12 mouse cellular contexts compared by ENCODE assay signal in genomic region chr5:100121170-100121569, GRCm38 (mm10). TPM values are rescaled to one million over a fixed set of nuclear protein-coding genes. Genes with fewer than 3 reads are reported as not detected.
DNase-seq lines count a peak whose midpoint lies in the region; ATAC-seq and TF ChIP-seq lines count a peak whose summit lies in the region.
"Had no signal": no experiment of that assay in that cellular context is flagged by ENCODE, and none has a peak within 500 bp of the region (broad histone marks: within the 10 kb centered on the region; RNA-seq: fewer than 3 reads in every experiment).

No protein-coding gene starts in this region.

- no peaks in the 10 kb centered on the region for H3K9me3 ChIP-seq in lung, embryonic 14.5 days (ENCODE audit: low read depth, low read length)
- H3K9me3 ChIP-seq in forebrain, postnatal 0 days (ENCODE audit: low read length) = no peaks in the 10 kb centered on the region
- H3K9me3 ChIP-seq in limb, embryonic 14.5 days (ENCODE audit: control insufficient read depth, low read length) = no peaks in the 10 kb centered on the region
- no peaks in the 10 kb centered on the region for H3K9me3 ChIP-seq in stomach, embryonic 15.5 days
- H3K9me3 ChIP-seq: liver, embryonic 13.5 days had no signal

- no peak for DNase-seq in lung, embryonic 14.5 days
- no peak for DNase-seq in lung, adult 2 months
- no peak for DNase-seq in forebrain, postnatal 0 days
- no peak for DNase-seq in limb, embryonic 14.5 days (ENCODE audit: low spot score)
- no peak for DNase-seq in thymus, adult 2 months
- DNase-seq in embryo, embryonic 9.5 days (ENCODE audit: extremely low spot score) = no peak
- DNase-seq: cerebellum, adult 8-10 months; kidney, adult 2 months; liver, embryonic 13.5 days; right cerebral cortex, postnatal 4 days had no signal

- H3K36me3 ChIP-seq in lung, embryonic 14.5 days (ENCODE audit: insufficient read depth) = no peaks in the 10 kb centered on the region
- no peaks in the 10 kb centered on the region for H3K36me3 ChIP-seq in forebrain, postnatal 0 days (ENCODE audit: insufficient read depth)
- H3K36me3 ChIP-seq in limb, embryonic 14.5 days (ENCODE audit: control insufficient read depth, insufficient read depth, low read length) = no peaks in the 10 kb centered on the region
- no peaks in the 10 kb centered on the region for H3K36me3 ChIP-seq in stomach, embryonic 15.5 days
- H3K36me3 ChIP-seq in thymus, adult 2 months (ENCODE audit: control insufficient read depth, insufficient read depth, low read length) = no peaks in the 10 kb centered on the region
- H3K36me3 ChIP-seq: G1E; liver, embryonic 13.5 days had no signal

- H3K9ac ChIP-seq in lung, embryonic 14.5 days = no peak overlapping the region
- H3K9ac ChIP-seq in forebrain, postnatal 0 days = peak overlapping the region; percentile 51
- H3K9ac ChIP-seq in limb, embryonic 14.5 days (ENCODE audit: low read depth, low read length, severe bottlenecking) = no peak overlapping the region
- H3K9ac ChIP-seq in stomach, embryonic 15.5 days = no peak overlapping the region
- H3K9ac ChIP-seq: liver, embryonic 13.5 days had no signal

- no peak for TF ChIP-seq CTCF in lung, embryonic 14.5 days (IDR thresholded peaks at IDR 0.05; ENCODE audit: low read depth)
- TF ChIP-seq CTCF in lung, adult 2 months (IDR thresholded peaks at IDR 0.05; ENCODE audit: insufficient read depth, low read length) = no peak
- no peak for TF ChIP-seq CTCF in forebrain, postnatal 0 days (IDR thresholded peaks at IDR 0.05; ENCODE audit: low read depth)
- TF ChIP-seq CTCF in thymus, adult 2 months (IDR thresholded peaks at IDR 0.05; ENCODE audit: borderline replicate concordance, control insufficient read depth, extremely low read depth, insufficient read depth, low read length, poor library complexity) = no peak

- WGBS in lung, embryonic 14.5 days = 42% methylated on average over 7 of the region's 7 CpGs
- 40% methylated on average over 7 of the region's 7 CpGs for WGBS in lung, adult 2 months
- 32% methylated on average over 7 of the region's 7 CpGs for WGBS in forebrain, postnatal 0 days
- WGBS in limb, embryonic 14.5 days = 53% methylated on average over 7 of the region's 7 CpGs
- WGBS in stomach, embryonic 15.5 days = 46% methylated on average over 7 of the region's 7 CpGs
- 67% methylated on average over 7 of the region's 7 CpGs for WGBS in thymus, adult 2 months

- H3K4me1 ChIP-seq in lung, embryonic 14.5 days (ENCODE audit: insufficient read depth) = peaks cover 8% of the 10 kb centered on the region; the same call in 1 of the 2 replicates
- H3K4me1 ChIP-seq in lung, adult 2 months (ENCODE audit: control insufficient read depth, insufficient read depth, low read length) = no peaks in the 10 kb centered on the region
- H3K4me1 ChIP-seq in forebrain, postnatal 0 days (ENCODE audit: insufficient read depth) = no peaks in the 10 kb centered on the region
- H3K4me1 ChIP-seq in limb, embryonic 14.5 days (ENCODE audit: control insufficient read depth, insufficient read depth, low read length) = peaks cover 8% of the 10 kb centered on the region; the same call in 1 of the 2 replicates
- 0 out of 2 replicates have a peak, but pooled peaks cover 4% of the 10 kb centered on the region for H3K4me1 ChIP-seq in stomach, embryonic 15.5 days
- no peaks in the 10 kb centered on the region for H3K4me1 ChIP-seq in thymus, adult 2 months (replicated peaks; ENCODE audit: control insufficient read depth, insufficient read depth, low read length)

- peaks cover 14% of the 10 kb centered on the region for H3K27me3 ChIP-seq in lung, embryonic 14.5 days (ENCODE audit: insufficient read depth, low read length)
- H3K27me3 ChIP-seq in forebrain, postnatal 0 days (ENCODE audit: insufficient read depth, low read length) = no peaks in the 10 kb centered on the region
- H3K27me3 ChIP-seq in limb, embryonic 14.5 days (ENCODE audit: control insufficient read depth, insufficient read depth, low read length) = peaks cover 7% of the 10 kb centered on the region; the same call in 1 of the 2 replicates
- H3K27me3 ChIP-seq in stomach, embryonic 15.5 days (replicated peaks) = no peaks in the 10 kb centered on the region
- no peaks in the 10 kb centered on the region; the same call in 1 of the 2 replicates for H3K27me3 ChIP-seq in thymus, adult 2 months (ENCODE audit: control insufficient read depth, insufficient read depth, low read length)

- no peak for ATAC-seq in lung, embryonic 14.5 days (ENCODE audit: insufficient read depth)
- ATAC-seq in forebrain, postnatal 0 days = peak; percentile 5; the same call in 1 of the 2 replicates
- ATAC-seq in limb, embryonic 14.5 days (ENCODE audit: low FRiP score, low read depth) = no peak
- no peak for ATAC-seq in stomach, embryonic 15.5 days (ENCODE audit: insufficient read depth, low FRiP score, low read depth)

- peak overlapping the region; percentile 42 for H3K4me2 ChIP-seq in lung, embryonic 14.5 days
- H3K4me2 ChIP-seq in forebrain, postnatal 0 days (ENCODE audit: low read depth) = peak overlapping the region; percentile 39
- H3K4me2 ChIP-seq in limb, embryonic 14.5 days (replicated peaks; ENCODE audit: low read depth, low read length, severe bottlenecking) = peak overlapping the region; percentile 36; the same call in 1 of the 2 replicates
- H3K4me2 ChIP-seq in stomach, embryonic 15.5 days = peak overlapping the region; percentile 28; the same call in 1 of the 2 replicates
- H3K4me2 ChIP-seq: liver, embryonic 13.5 days had no signal

- no peak overlapping the region for H3K4me3 ChIP-seq in lung, embryonic 14.5 days (ENCODE audit: low read depth, low read length)
- H3K4me3 ChIP-seq in lung, adult 2 months (replicated peaks; ENCODE audit: extremely low read depth, low read depth, low read length) = no peak overlapping the region
- peak overlapping the region; percentile 13; the same call in 1 of the 2 replicates for H3K4me3 ChIP-seq in forebrain, postnatal 0 days (ENCODE audit: low read depth, low read length)
- 0 out of 2 replicates have a peak overlapping the region, but pooled peaks have one; percentile 22 for H3K4me3 ChIP-seq in limb, embryonic 14.5 days (replicated peaks; ENCODE audit: low read length)
- H3K4me3 ChIP-seq in stomach, embryonic 15.5 days (replicated peaks) = no peak overlapping the region
- no peak overlapping the region for H3K4me3 ChIP-seq in thymus, adult 2 months (ENCODE audit: control insufficient read depth, insufficient read depth, low read length)
- H3K4me3 ChIP-seq: liver, embryonic 13.5 days had no signal

- TF ChIP-seq POLR2A in lung, adult 2 months (IDR thresholded peaks at IDR 0.05; ENCODE audit: borderline replicate concordance, extremely low read depth, low read depth, low read length) = no peak
- no peak for TF ChIP-seq POLR2A in limb, embryonic 14.5 days (IDR thresholded peaks at IDR 0.05; ENCODE audit: borderline replicate concordance, extremely low read depth, insufficient read depth, insufficient read length)
- no peak for TF ChIP-seq POLR2A in thymus, adult 2 months (IDR thresholded peaks at IDR 0.05; ENCODE audit: control insufficient read depth, extremely low read depth, insufficient read depth, low read length, poor library complexity)

- no peak overlapping the region for H3K27ac ChIP-seq in lung, embryonic 14.5 days (ENCODE audit: low read depth)
- H3K27ac ChIP-seq in forebrain, postnatal 0 days (ENCODE audit: low read depth, low read length) = peak overlapping the region; percentile 64
- H3K27ac ChIP-seq in limb, embryonic 14.5 days (replicated peaks; ENCODE audit: low read depth, low read length) = no peak overlapping the region
- no peak overlapping the region for H3K27ac ChIP-seq in stomach, embryonic 15.5 days
- H3K27ac ChIP-seq in thymus, adult 2 months (ENCODE audit: control insufficient read depth, insufficient read depth, low read length) = no peak overlapping the region
- H3K27ac ChIP-seq: liver, embryonic 13.5 days had no signal

RNA-seq across cellular contexts. Expression of gene Tmem150c, which starts 38.4 kb away (rescaled TPM):
- 3.3 and 5.0 TPM in 2 replicates for polyA plus RNA-seq in lung, embryonic 14.5 days (2014; fragmentation: Nextera tagmentation; extraction: Ambion mirVana)
- polyA plus RNA-seq in lung, adult 2 months (2012; rRNA removed) = 2.2 and 2.8 TPM in 2 replicates
- 76.1 and 86.1 TPM in 2 replicates for total RNA-seq in forebrain, postnatal 0 days (2014; rRNA removed)
- polyA plus RNA-seq in forebrain, postnatal 0 days (2015; fragmentation: Nextera tagmentation; extraction: Ambion mirVana) = 44.0 and 60.6 TPM in 2 replicates
- polyA plus RNA-seq in limb, embryonic 14.5 days (2012; rRNA removed) = 7.2 and 7.3 TPM in 2 replicates
- 4.7 and 4.8 TPM in 2 replicates for polyA plus RNA-seq in limb, embryonic 14.5 days (2014; fragmentation: Nextera tagmentation; extraction: Ambion mirVana)
- 4.0 and 4.7 TPM in 2 replicates for polyA plus RNA-seq in stomach, embryonic 15.5 days (2015; fragmentation: Nextera tagmentation; extraction: Ambion mirVana)
- polyA plus RNA-seq in thymus, adult 2 months (2012; rRNA removed) = 4.4 TPM in 2 replicates
- polyA plus RNA-seq: G1E had no signal

Comparison
In these comparisons a context has a peak if more than half of its experiments do, and no peak if none do; other contexts are left out.
1. H3K4me3 ChIP-seq: peak in forebrain, postnatal 0 days (single experiment) and limb, embryonic 14.5 days (single experiment); none in lung, embryonic 14.5 days (single experiment), lung, adult 2 months (single experiment), stomach, embryonic 15.5 days (single experiment) and thymus, adult 2 months (single experiment).
2. Peak in every context shown above with its lines, with median percentiles within 50 percentile points of each other: H3K4me2 ChIP-seq.